Mouse (Mus musculus) stomach, embryonic 15.5 days (tissue): Measurements from ENCODE around the gene Ncoa4. TPM values are rescaled to one million over a fixed set of nuclear protein-coding genes. Genes with fewer than 3 reads are reported as not detected.

ENCODE experiments used
- ATAC-seq: fragments of 200-750 bp; cut with Nextera tagmentation; 2 replicates; pipeline ENCODE4 v1.8.0; 2017; ENCODE audit warnings: low read depth, moderate number of reproducible peaks, moderate TSS enrichment; ENCODE audit not compliant: insufficient read depth, low FRiP score
- H3K27ac ChIP-seq: fragments of 300-500 bp; sonication (generic); 2 replicates; pipeline ENCODE4 v1.5.1; 2015; ENCODE audit warnings: mild to moderate bottlenecking, inconsistent platforms
- H3K27me3 ChIP-seq: fragments of 300-500 bp; sonication (generic); replicated peaks from 2 replicates; pipeline ENCODE4 v1.6.1; 2015; ENCODE audit warnings: inconsistent platforms
- H3K36me3 ChIP-seq: fragments of 300-500 bp; sonication (generic); 2 replicates; pipeline ENCODE4 v1.6.1; 2015; ENCODE audit warnings: inconsistent platforms
- H3K4me1 ChIP-seq: fragments of 300-500 bp; sonication (generic); 2 replicates; pipeline ENCODE4 v1.6.1; 2015; ENCODE audit warnings: inconsistent platforms
- H3K4me2 ChIP-seq: fragments of 300-500 bp; sonication (generic); 2 replicates; pipeline ENCODE4 v1.6.1; 2015; ENCODE audit warnings: mild to moderate bottlenecking, inconsistent platforms
- H3K4me3 ChIP-seq: fragments of 300-500 bp; sonication (generic); replicated peaks from 2 replicates; pipeline ENCODE4 v1.5.1; 2015; ENCODE audit warnings: inconsistent platforms
- H3K9ac ChIP-seq: fragments of 300-500 bp; sonication (generic); 2 replicates; pipeline ENCODE4 v1.6.1; 2015; ENCODE audit warnings: inconsistent platforms
- H3K9me3 ChIP-seq: fragments of 300-500 bp; sonication (generic); 2 replicates; pipeline ENCODE4 v1.6.1; 2016; ENCODE audit warnings: inconsistent platforms
- WGBS: fragments of 180-500 bp; shearing (Covaris S2); methylation state at CpG from one replicate; pipeline ENCODE4 v1.1.7; 2015; 5-methylcytosine and 5-hydroxymethylcytosine counted together
- polyA plus RNA-seq: library from polyadenylated mRNA; unstranded; fragments of >200 nt; fragmentation: Nextera tagmentation; extraction: Ambion mirVana; gene quantifications from 2 replicates; pipeline ENCODE4 v1.2.1, GENCODE M21; 2015

Ncoa4 gene
- polyA plus RNA-seq, 1 experiment from 2014 or later: 136 TPM

GRCm38 (mm10) chr14:32144734-32145133 lies 14.9 kb upstream of the Ncoa4 start:
- Histone ChIP-seq H3K27me3 (no peaks in the 10 kb centered on the region), H3K4me1 (no peaks in the 10 kb centered on the region), H3K4me3 (no peak overlapping the region), H3K9ac (no peak overlapping the region), H3K27ac (no peak overlapping the region), H3K36me3 (no peaks in the 10 kb centered on the region), H3K4me2 (no peak overlapping the region), H3K9me3 (no peaks in the 10 kb centered on the region)
- no peak for ATAC-seq

- H3K4me2 ChIP-seq: no peak overlapping the region
- no peak for ATAC-seq
- H3K27ac ChIP-seq: no peak overlapping the region
Observed at GRCm38 (mm10) chr14:32145401-32145800, 14.3 kb upstream of the Ncoa4 start.

GRCm38 (mm10) chr14:32145809-32146511 lies 13.7 kb upstream of the Ncoa4 start:
- Histone ChIP-seq H3K9me3 (no peaks in the 10 kb centered on the region), H3K27me3 (no peaks in the 10 kb centered on the region), H3K9ac (no peak overlapping the region), H3K36me3 (no peaks in the 10 kb centered on the region), H3K4me2 (no peak overlapping the region), H3K4me3 (no peak overlapping the region), H3K4me1 (no peaks in the 10 kb centered on the region), H3K27ac (no peak overlapping the region)
- ATAC-seq: peak; percentile 91
- WGBS: 68% methylated on average over 7 of the region's 7 CpGs

More at GRCm38 (mm10) chr14:32145401-32145800, 14.3 kb upstream of the Ncoa4 start:
- Histone ChIP-seq H3K36me3 (no peaks in the 10 kb centered on the region), H3K9ac (no peak overlapping the region), H3K27me3 (no peaks in the 10 kb centered on the region), H3K9me3 (no peaks in the 10 kb centered on the region), H3K4me3 (no peak overlapping the region), H3K4me1 (no peaks in the 10 kb centered on the region)
- 73% methylated on average over 4 of the region's 4 CpGs for WGBS

GRCm38 (mm10) chr14:32146578-32146977 lies 13.1 kb upstream of the Ncoa4 start:
- Histone ChIP-seq H3K27me3 (no peaks in the 10 kb centered on the region), H3K4me1 (no peaks in the 10 kb centered on the region), H3K4me2 (no peak overlapping the region), H3K27ac (no peak overlapping the region), H3K36me3 (no peaks in the 10 kb centered on the region), H3K9ac (no peak overlapping the region), H3K4me3 (no peak overlapping the region), H3K9me3 (no peaks in the 10 kb centered on the region)
- 64% methylated on average over 2 of the region's 2 CpGs for WGBS
- ATAC-seq: no peak

GRCm38 (mm10) chr14:32150872-32151271 lies 8.8 kb upstream of the Ncoa4 start:
- Histone ChIP-seq H3K4me3 (no peak overlapping the region), H3K4me1 (no peaks in the 10 kb centered on the region)
- ATAC-seq: no peak

GRCm38 (mm10) chr14:32152243-32152965 lies 7.3 kb upstream of the Ncoa4 start:
- Histone ChIP-seq H3K9ac (no peak overlapping the region), H3K27ac (no peak overlapping the region), H3K4me3 (no peak overlapping the region), H3K27me3 (no peaks in the 10 kb centered on the region), H3K4me2 (no peak overlapping the region), H3K36me3 (no peaks in the 10 kb centered on the region), H3K9me3 (no peaks in the 10 kb centered on the region), H3K4me1 (no peaks in the 10 kb centered on the region)
- no peak for ATAC-seq
- 89% methylated on average over 18 of the region's 18 CpGs for WGBS

More at GRCm38 (mm10) chr14:32150872-32151271, 8.8 kb upstream of the Ncoa4 start:
- H3K27ac ChIP-seq: no peak overlapping the region
- WGBS: 90% methylated on average over 2 of the region's 2 CpGs
- no peaks in the 10 kb centered on the region for H3K27me3 ChIP-seq
- no peak overlapping the region for H3K9ac ChIP-seq
- no peaks in the 10 kb centered on the region for H3K9me3 ChIP-seq
- H3K4me2 ChIP-seq: no peak overlapping the region
- H3K36me3 ChIP-seq: no peaks in the 10 kb centered on the region

GRCm38 (mm10) chr14:32153156-32153555 lies 6.5 kb upstream of the Ncoa4 start:
- H3K9me3 ChIP-seq: no peaks in the 10 kb centered on the region
- H3K4me1 ChIP-seq: no peaks in the 10 kb centered on the region
- no peak overlapping the region for H3K27ac ChIP-seq
- H3K9ac ChIP-seq: no peak overlapping the region
- no peak overlapping the region for H3K4me2 ChIP-seq
- no peaks in the 10 kb centered on the region for H3K36me3 ChIP-seq
- no peak overlapping the region for H3K4me3 ChIP-seq
- H3K27me3 ChIP-seq: no peaks in the 10 kb centered on the region
- ATAC-seq: no peak
- 96% methylated on average over 2 of the region's 2 CpGs for WGBS

- no peaks in the 10 kb centered on the region for H3K36me3 ChIP-seq
- H3K27me3 ChIP-seq: no peaks in the 10 kb centered on the region
- WGBS: 83% methylated on average over 6 of the region's 6 CpGs
- H3K9ac ChIP-seq: no peak overlapping the region
- no peak overlapping the region for H3K27ac ChIP-seq
- ATAC-seq: no peak
- peaks cover 5% of the 10 kb centered on the region; the same call in 1 of the 2 replicates for H3K4me1 ChIP-seq
- H3K9me3 ChIP-seq: no peaks in the 10 kb centered on the region
- H3K4me3 ChIP-seq: no peak overlapping the region
- no peak overlapping the region for H3K4me2 ChIP-seq
Observed at GRCm38 (mm10) chr14:32154758-32155157, 4.9 kb upstream of the Ncoa4 start.

GRCm38 (mm10) chr14:32159150-32159670 lies 455 bp upstream of the Ncoa4 start:
- Histone ChIP-seq H3K9me3 (no peaks in the 10 kb centered on the region), H3K27ac (peak overlapping the region; percentile 6; the same call in 1 of the 2 replicates), H3K4me2 (peak overlapping the region; percentile 78), H3K4me1 (peaks cover 21% of the 10 kb centered on the region), H3K9ac (no peak overlapping the region), H3K36me3 (no peaks in the 10 kb centered on the region), H3K4me3 (peak overlapping the region; percentile 96), H3K27me3 (no peaks in the 10 kb centered on the region)
- ATAC-seq: peak; percentile 7; the same call in 1 of the 2 replicates
- WGBS: 51% methylated on average over 4 of the region's 4 CpGs

GRCm38 (mm10) chr14:32160563-32160962 lies 898 bp downstream of the Ncoa4 start:
- no peaks in the 10 kb centered on the region for H3K36me3 ChIP-seq
- peak overlapping the region; percentile 96 for H3K4me3 ChIP-seq
- H3K4me1 ChIP-seq: peaks cover 26% of the 10 kb centered on the region
- peak overlapping the region; percentile 78 for H3K4me2 ChIP-seq
- no peak for ATAC-seq
- peak overlapping the region; percentile 98 for H3K9ac ChIP-seq
- peak overlapping the region; percentile 91 for H3K27ac ChIP-seq
- H3K27me3 ChIP-seq: no peaks in the 10 kb centered on the region
- WGBS: 21% methylated on average over 7 of the region's 7 CpGs
- no peaks in the 10 kb centered on the region for H3K9me3 ChIP-seq

- peak overlapping the region; percentile 91; the same call in 1 of the 2 replicates for H3K27ac ChIP-seq
- no peak overlapping the region for H3K9ac ChIP-seq
- H3K36me3 ChIP-seq: no peaks in the 10 kb centered on the region
- H3K4me3 ChIP-seq: peak overlapping the region; percentile 96; the same call in 1 of the 2 replicates
- no peaks in the 10 kb centered on the region for H3K9me3 ChIP-seq
- peaks cover 26% of the 10 kb centered on the region for H3K4me1 ChIP-seq
- peak overlapping the region; percentile 78 for H3K4me2 ChIP-seq
- WGBS: 74% methylated on average over 12 of the region's 12 CpGs
- peak; percentile 23; the same call in 1 of the 2 replicates for ATAC-seq
- H3K27me3 ChIP-seq: no peaks in the 10 kb centered on the region
Observed at GRCm38 (mm10) chr14:32161090-32161885, 1.6 kb downstream of the Ncoa4 start.
